Mouse (Mus musculus) WW6 (cell line): ENCODE results near the gene Psmc1.

Source experiments
- DNase-seq: peaks from one replicate; pipeline ENCODE4 v3.0.0-alpha.2; 2013; ENCODE audit warnings: low read depth, low spot score

The Psmc1 gene

GRCm38 (mm10) chr12:100124913-100125798 is 15.2 kb downstream of the Psmc1 start:
- no peak for DNase-seq

- no peak for DNase-seq
Observed at GRCm38 (mm10) chr12:100126968-100127865, 17.3 kb downstream of the Psmc1 start.

DNA sequence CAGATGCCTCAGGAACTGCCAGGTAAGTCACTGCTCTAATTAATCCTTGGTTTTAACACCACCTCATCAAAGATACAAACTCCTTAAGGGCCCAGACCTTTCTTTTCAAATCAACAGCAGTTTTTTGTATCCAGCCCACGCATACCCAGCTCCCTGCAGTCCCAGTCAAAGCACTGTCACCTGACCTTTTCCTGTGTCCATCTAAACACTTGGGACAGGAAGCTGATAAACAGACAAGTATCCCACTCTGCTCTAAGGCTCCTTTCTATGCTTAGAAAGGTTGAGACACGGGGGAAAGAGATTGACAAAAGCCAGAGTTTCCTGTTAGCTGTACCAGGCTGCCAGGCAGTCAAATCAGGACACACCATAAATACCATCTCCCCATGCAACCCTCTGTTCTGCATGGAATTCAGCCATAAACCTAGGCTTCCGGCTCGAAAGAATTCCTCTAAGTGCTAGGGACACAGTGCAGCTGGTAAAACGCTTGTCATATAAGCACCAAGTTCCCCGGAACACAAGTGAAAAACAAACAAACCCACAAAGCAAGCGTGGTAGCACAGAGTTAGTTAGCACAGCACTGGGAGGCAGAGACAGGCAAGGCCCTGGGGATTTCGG is 18.0 kb downstream of the Psmc1 start:
- no peak for DNase-seq

GRCm38 (mm10) chr12:100128522-100128921 is 18.6 kb downstream of the Psmc1 start:
- no peak for DNase-seq

GRCm38 (mm10) chr12:100128961-100129360 is 19.0 kb downstream of the Psmc1 start:
- DNase-seq: no peak

GRCm38 (mm10) chr12:100131167-100131566 is 21.2 kb downstream of the Psmc1 start:
- no peak for DNase-seq

DNA sequence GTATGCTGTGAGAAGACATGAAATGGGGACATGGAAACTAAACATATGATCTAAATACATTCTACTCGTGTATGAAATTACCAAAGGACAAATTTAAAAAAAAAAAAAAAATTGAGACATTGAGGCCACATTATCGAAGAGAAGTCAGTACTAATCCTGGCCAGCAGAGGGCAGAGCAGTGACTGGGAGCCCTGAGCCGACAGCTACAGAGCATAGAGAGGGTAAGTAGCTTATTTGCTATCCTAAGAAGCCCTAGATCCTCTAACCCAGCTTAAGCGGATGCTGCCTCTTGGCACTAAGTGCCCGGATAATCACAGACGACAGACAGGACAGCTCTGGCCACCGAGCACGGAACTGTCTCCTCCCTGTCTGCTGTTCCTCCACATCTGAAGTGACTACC is 21.7 kb downstream of the Psmc1 start:
- no peak for DNase-seq

DNA sequence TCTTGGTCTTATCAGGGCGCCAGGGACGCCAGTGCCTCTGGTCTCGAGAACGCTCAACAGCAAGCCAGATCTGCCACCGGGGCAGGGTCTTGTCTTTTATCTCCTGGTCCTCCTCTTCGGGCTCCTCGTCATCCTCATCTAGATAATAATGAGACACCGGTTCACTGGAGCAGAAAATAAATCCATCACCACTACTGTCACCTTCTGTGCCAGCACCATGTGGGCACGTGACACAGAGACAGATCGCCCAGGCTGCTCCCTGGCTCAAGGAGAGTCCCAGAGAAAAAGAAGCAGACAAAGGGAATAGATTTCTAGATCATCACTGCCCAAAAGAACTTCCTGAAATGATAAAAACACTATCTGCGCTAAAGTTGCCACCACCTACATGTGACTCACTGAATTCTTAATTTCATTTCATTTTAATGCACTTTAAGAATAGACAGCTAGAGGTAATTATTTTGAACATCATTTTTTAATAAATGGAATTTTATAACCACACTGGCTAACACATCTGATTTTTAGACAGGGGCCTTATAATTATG is 24.5 kb downstream of the Psmc1 start:
- DNase-seq: no peak

- no peak for DNase-seq
Observed at GRCm38 (mm10) chr12:100135117-100135516, 25.2 kb downstream of the Psmc1 start.

DNA sequence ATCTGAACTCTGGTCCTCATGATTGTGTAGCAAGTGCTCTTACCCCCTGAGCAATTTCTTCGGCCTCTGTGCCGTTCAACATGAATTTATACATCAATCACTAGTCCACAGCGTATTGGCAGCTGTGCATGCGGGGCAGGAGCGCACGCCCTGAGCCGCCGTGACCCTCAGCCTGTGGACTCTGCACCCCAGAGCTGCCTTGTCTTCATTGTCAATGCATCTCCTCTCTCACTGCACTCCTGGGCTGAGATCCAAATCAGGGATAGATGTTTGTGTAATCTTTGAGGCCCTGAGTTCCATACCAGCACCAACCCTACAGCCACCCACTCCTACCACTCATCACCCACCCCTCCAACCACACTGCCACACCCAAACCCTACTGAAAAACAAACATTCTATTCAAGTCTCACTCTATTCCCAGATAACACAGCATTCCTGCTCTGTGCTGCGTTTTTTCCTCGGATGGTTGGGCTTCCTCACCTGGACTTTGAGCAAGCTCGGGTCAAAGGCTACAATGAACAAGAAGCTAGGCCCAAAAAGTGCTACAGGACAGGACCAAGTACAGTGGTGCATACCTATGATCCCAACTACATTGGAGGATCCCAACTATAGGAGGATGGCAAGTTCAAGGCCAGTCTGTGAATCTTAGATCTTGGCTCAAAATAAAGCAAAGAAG is 33.0 kb downstream of the Psmc1 start:
- DNase-seq: no peak

GRCm38 (mm10) chr12:100143737-100144136 is 33.8 kb downstream of the Psmc1 start:
- no peak for DNase-seq

GRCm38 (mm10) chr12:100144269-100144668 is 34.3 kb downstream of the Psmc1 start:
- DNase-seq: no peak

GRCm38 (mm10) chr12:100152466-100152865 is 42.5 kb downstream of the Psmc1 start:
- DNase-seq: no peak

GRCm38 (mm10) chr12:100159261-100159975 is 49.5 kb downstream of the Psmc1 start, which contains the start of gene Nrde2:
Gene Nrde2, minus strand, starts transcription at chr12:100159653.
- DNase-seq: peak; percentile 83

DNA sequence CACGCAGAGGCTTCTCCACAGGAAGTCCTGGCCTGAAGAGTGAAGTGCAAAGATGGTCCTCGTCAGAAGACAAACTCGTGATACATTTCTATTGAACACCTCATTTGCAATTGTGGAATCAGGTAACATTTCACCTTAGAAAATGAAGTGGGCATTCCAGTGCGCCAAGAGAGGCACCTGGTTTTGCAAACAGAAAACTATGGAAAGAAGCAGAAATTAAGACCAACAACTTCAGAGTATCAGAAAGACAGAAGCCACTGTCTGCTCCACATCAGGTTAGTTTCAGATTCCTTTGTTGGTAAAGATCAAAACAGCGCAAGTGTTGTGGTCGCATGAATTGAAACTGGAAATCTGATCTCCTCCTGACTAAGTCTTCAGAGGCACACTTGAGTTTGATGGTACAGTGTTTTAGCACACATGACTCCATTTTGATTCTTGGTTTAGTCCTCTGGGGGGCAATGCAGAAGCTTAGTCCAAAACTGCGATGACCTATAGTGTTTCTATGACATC is 55.1 kb downstream of the Psmc1 start:
- no peak for DNase-seq

GRCm38 (mm10) chr12:100166177-100166576 is 56.2 kb downstream of the Psmc1 start:
- no peak for DNase-seq

DNA sequence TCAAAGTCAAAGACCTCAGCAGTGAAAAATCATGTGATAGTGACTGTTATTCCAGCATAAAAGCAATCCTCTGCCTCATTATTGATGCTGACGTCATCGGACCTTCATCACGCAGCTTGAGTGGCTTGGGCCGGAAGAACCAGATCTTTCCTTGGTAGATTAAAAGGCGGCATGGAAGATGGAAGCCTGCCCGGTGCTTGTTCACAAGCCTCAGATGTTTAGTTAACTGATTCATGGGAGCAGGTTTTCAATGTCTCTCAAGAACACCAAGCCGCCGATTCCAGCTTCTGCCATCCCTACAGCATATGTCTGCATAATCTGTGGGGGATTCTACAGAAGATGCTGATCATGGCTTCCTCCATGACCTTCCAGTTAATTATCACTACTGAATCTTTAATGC is 57.0 kb downstream of the Psmc1 start:
- no peak for DNase-seq

DNA sequence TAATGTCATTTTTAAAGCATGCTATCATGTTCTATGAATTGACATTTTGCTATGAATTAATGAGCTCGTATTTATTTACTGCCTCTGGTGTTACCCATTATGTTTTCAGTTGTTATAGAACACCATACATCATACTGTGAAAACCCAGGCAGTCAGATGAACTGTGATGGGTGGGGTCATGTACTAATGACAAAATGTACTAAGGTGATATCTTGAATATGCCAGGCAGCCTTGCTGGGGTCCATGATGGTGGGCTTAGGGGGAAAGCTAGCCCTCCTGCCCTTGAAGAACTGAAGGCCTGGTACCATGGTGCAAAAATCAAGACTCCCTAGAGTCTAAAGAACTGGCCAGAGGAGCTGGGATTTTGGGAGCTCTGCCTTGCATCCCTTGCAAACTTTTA is 57.5 kb downstream of the Psmc1 start:
- DNase-seq: no peak

DNA sequence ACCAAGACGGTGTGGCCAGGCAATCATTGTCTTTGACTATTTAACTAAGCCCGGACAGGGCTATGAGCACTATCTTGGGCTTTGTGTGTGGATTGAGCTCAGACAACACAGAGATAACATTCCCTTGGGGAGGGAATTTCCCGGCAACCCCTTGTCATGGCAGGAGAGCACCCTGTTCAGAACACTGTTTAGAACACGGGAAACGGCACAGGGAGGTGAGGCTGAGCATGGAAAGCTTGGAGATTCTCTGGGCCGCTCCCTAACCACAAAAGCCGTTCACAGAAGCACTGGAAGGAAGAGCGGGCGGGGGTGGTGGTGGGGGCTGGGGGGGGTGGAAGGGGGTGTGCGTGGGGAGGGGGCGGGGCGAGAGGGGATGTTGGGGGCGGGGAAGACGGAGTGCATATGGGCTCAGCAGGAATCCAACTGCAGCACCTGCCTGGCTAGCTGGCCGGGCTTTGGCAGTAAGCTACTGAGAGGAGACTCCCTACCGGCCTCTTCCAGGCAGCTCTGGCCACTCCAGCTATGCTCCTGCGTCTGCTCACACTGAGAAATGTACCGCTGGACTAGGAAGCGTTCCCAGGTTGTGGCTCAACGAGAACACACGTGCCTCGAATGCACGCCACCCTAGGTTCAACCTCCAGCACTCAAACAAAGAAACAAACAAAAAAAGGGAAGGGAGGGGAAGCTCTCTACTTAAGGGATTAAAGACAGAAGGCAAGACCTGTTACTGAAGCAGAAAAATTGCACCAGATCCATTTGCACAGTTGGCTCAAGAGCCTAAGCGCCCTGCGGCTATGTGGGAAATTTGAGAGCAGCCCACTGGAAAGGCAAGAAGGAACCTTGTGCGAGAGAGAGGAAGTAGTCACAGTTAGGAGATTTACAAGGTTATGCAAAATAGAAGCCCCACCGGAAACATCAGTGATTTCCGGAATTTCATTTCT is 58.2 kb downstream of the Psmc1 start:
- DNase-seq: no peak
